Mouse (Mus musculus) CH12.LX (cell line): ENCODE data around the gene Crat.

Experiments used
- EP300 ChIP-seq: IDR thresholded peaks from 2 replicates; pipeline ENCODE4 v1.6.1; 2011; ENCODE audit warnings: low read length, improper control_type of control experiment
- GABPA ChIP-seq: IDR thresholded peaks from 2 replicates; pipeline ENCODE4 v1.6.1; 2012; ENCODE audit warnings: low read depth, low read length, improper control_type of control experiment, inconsistent platforms; ENCODE audit not compliant: insufficient replicate concordance
- KAT2A ChIP-seq: IDR thresholded peaks from 2 replicates; pipeline ENCODE4 v1.6.1; 2012; ENCODE audit warnings: low read length, improper control_type of control experiment, inconsistent platforms; ENCODE audit not compliant: insufficient replicate concordance
- MAX ChIP-seq: IDR thresholded peaks from 2 replicates; pipeline ENCODE4 v1.6.1; 2011; ENCODE audit warnings: low read length, improper control_type of control experiment
- MAZ ChIP-seq: IDR thresholded peaks from 2 replicates; pipeline ENCODE4 v1.6.1; 2012; ENCODE audit warnings: low read depth, mild to moderate bottlenecking, inconsistent platforms, low read length, improper control_type of control experiment, moderate library complexity
- NELFE ChIP-seq: IDR thresholded peaks from 2 replicates; pipeline ENCODE4 v1.6.1; 2011; ENCODE audit warnings: low read depth, low read length, improper control_type of control experiment
- POLR2A ChIP-seq: IDR thresholded peaks from 2 replicates; pipeline ENCODE4 v1.6.1; 2011; ENCODE audit warnings: low read depth, mild to moderate bottlenecking, improper control_type of control experiment, low read length
- TCF12 ChIP-seq: IDR thresholded peaks from 2 replicates; pipeline ENCODE4 v1.6.1; 2014; ENCODE audit warnings: low read depth, mild to moderate bottlenecking, inconsistent platforms, low read length, improper control_type of control experiment
- ZC3H11A ChIP-seq: IDR thresholded peaks from 2 replicates; pipeline ENCODE4 v1.6.1; 2012; ENCODE audit warnings: low read depth, mild to moderate bottlenecking, inconsistent platforms, low read length, improper control_type of control experiment
- ZKSCAN1 ChIP-seq: IDR thresholded peaks from 2 replicates; pipeline ENCODE4 v1.6.1; 2012; ENCODE audit warnings: low read depth, inconsistent platforms, low read length, improper control_type of control experiment, borderline replicate concordance

DNA sequence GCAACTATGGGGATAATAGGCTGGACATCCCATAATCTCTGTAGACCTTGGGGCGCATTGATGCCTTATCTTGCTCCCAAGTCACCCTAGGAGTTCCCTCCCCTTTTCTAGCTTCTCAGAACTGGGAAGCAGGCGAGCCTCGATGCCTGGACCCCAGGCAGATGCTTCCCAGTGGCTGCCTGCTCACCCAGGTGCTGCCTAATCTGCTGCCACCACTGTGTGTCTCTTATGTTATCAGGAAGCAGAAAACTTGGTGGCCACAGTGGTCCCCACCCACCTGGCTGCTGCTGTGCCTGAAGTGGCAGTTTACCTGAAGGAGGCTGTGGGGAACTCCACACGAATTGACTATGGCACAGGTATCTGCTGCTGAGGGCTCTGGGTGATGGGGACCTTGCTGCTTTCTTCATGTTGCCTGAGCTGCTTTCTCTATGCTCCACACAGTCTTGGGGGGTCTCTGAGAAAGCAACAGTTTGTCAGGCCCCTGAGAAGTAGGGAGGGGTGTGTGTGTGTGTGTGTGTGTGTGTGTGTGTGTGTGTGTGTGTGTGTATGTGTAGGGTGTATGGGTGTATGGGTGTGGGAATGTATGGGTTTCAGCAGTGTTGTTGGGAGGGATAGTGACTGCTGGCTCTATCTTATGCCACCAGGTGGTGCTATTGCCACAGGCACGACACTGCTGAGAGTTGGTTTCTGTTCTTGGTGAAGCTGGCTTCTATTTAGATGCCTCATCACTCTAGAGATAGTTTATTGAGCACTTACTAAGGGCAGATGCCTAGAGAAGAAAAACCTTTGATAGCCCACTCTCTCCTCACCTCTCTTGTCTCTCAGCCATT, 19.9 kb upstream of the Crat start:
- no peak for TF ChIP-seq MAZ
- TF ChIP-seq MAX = no peak
- no peak for TF ChIP-seq GABPA
- TF ChIP-seq ZC3H11A = peak; percentile 60; the same call in 1 of the 2 replicates
- no peak for TF ChIP-seq KAT2A
- no peak for TF ChIP-seq NELFE
- TF ChIP-seq ZKSCAN1 = no peak
- no peak for TF ChIP-seq TCF12
- no peak for TF ChIP-seq EP300
- TF ChIP-seq POLR2A = no peak
